Mouse (Mus musculus): Measurements from ENCODE around the gene Ak2. TPM values are rescaled to one million over a fixed set of nuclear protein-coding genes. Genes with fewer than 3 reads are reported as not detected.
A peak's percentile ranks its signal among the peaks of the same experiment; 100 is the strongest.

The Ak2 gene
- polyA plus RNA-seq (2015; fragmentation: Nextera tagmentation; extraction: Ambion mirVana): 173 and 188 TPM in 2 replicates

DNA sequence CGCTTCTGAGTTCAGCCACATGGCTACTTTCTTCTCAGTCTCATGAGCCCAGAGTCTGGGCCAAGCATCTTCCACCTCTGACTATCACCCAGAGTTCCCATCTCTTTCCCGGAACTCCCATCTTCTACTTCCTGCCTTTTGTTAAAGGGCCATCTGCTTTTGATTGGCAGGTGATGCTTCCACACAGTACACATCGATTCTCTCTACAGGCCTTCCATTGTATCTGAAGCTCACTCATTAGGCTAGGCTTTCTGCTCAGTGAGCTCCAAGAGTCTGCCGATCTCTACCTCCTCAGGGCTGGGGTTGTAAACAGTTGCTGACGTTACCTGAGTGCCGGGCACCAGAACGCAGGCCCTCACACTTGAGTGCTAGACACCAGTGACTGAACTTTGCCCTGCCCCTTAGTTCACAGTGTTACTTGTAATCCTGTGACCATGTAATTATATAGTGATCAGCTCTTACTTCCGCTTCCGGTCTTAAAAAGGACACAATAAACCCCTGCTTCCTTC, at the start of gene Ak2:
Gene Ak2, plus strand, starts transcription at position 459 of the 509 bp plus-strand sequence.
- H3K4me3 ChIP-seq (replicated peaks; ENCODE audit: low read depth, low read length): no peak within 1 kb of the TSS
- H3K27ac ChIP-seq: no peak within 1 kb of the TSS

GRCm38 (mm10) chr4:128942346-128942745, 49.4 kb upstream of the Ak2 start:
- Histone ChIP-seq H3K4me3 (replicated peaks; ENCODE audit: low read depth, low read length) (no peak overlapping the region), H3K4me2 (ENCODE audit: low read length) (no peak overlapping the region), H3K4me1 (replicated peaks; ENCODE audit: insufficient read depth, low read length) (no peaks in the 10 kb centered on the region), H3K36me3 (ENCODE audit: insufficient read depth, low read length) (no peaks in the 10 kb centered on the region), H3K27me3 (ENCODE audit: insufficient read depth, low read length) (no peaks in the 10 kb centered on the region), H3K9me3 (replicated peaks; ENCODE audit: low read length) (no peaks in the 10 kb centered on the region), H3K9ac (ENCODE audit: low read depth, low read length) (no peak overlapping the region), H3K27ac (no peak overlapping the region)
- 58% methylated on average over 3 of the region's 3 CpGs for WGBS
- no peak for DNase-seq (ENCODE audit: low spot score)
- ATAC-seq (replicated peaks; ENCODE audit: low FRiP score, low read depth): no peak
- 0 out of 2 replicates have a peak, but pooled peaks have one; percentile 37 for TF ChIP-seq CTCF (IDR thresholded peaks at IDR 0.05; ENCODE audit: low read depth)

More for the DNA sequence above, at the start of gene Ak2:
- Histone ChIP-seq H3K27me3 (ENCODE audit: insufficient read depth, low read length) (no peaks in the 10 kb centered on the region), H3K4me2 (ENCODE audit: low read length) (no peak within 1 kb of the TSS; the same call in 1 of the 2 replicates), H3K9me3 (replicated peaks; ENCODE audit: low read length) (no peaks in the 10 kb centered on the region), H3K4me1 (replicated peaks; ENCODE audit: insufficient read depth, low read length) (0 out of 2 replicates have a peak, but pooled peaks cover 12% of the 10 kb centered on the region), H3K9ac (ENCODE audit: low read depth, low read length) (no peak within 1 kb of the TSS), H3K36me3 (ENCODE audit: insufficient read depth, low read length) (no peaks in the 10 kb centered on the region)
- ATAC-seq (replicated peaks; ENCODE audit: low FRiP score, low read depth): no peak
- 93% methylated on average over 9 of the region's 9 CpGs for WGBS
- TF ChIP-seq CTCF (IDR thresholded peaks at IDR 0.05; ENCODE audit: low read depth): no peak
- DNase-seq (ENCODE audit: low spot score): no peak

DNA sequence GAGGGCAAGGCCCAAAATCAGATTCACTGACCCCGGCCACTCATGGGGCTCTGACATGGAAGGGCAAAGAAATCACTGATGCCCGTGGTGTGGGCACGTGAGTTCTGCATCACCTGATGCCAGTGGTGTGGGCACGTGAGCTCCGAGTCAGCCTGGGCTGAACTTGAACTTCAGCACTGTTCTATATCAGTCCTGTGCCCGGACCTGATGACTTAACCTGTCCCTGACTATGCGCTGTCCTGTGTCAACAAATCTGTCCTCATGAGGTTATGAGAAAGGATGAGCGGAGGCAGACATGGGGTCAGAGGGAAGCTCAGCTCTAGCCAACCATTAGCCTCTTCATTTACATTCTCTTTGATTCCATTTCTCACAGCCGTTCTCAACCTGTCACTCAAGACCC, 45.0 kb upstream of the Ak2 start:
- ATAC-seq (replicated peaks; ENCODE audit: low FRiP score, low read depth) (no peak), DNase-seq (ENCODE audit: low spot score) (no peak)
- TF ChIP-seq CTCF (IDR thresholded peaks at IDR 0.05; ENCODE audit: low read depth): no peak
- H3K9ac ChIP-seq (ENCODE audit: low read depth, low read length): no peak overlapping the region
- H3K4me2 ChIP-seq (ENCODE audit: low read length): no peak overlapping the region
- H3K27me3 ChIP-seq (ENCODE audit: insufficient read depth, low read length): no peaks in the 10 kb centered on the region
- H3K4me3 ChIP-seq (replicated peaks; ENCODE audit: low read depth, low read length): no peak overlapping the region
- 82% methylated on average over 9 of the region's 9 CpGs for WGBS
- H3K27ac ChIP-seq: no peak overlapping the region
- H3K36me3 ChIP-seq (ENCODE audit: insufficient read depth, low read length): no peaks in the 10 kb centered on the region
- H3K9me3 ChIP-seq (replicated peaks; ENCODE audit: low read length): no peaks in the 10 kb centered on the region
- no peaks in the 10 kb centered on the region for H3K4me1 ChIP-seq (replicated peaks; ENCODE audit: insufficient read depth, low read length)

- Histone ChIP-seq H3K4me3 (replicated peaks; ENCODE audit: low read depth, low read length) (no peak overlapping the region), H3K4me1 (replicated peaks; ENCODE audit: insufficient read depth, low read length) (no peaks in the 10 kb centered on the region), H3K36me3 (ENCODE audit: insufficient read depth, low read length) (no peaks in the 10 kb centered on the region), H3K27ac (no peak overlapping the region), H3K4me2 (ENCODE audit: low read length) (no peak overlapping the region), H3K27me3 (ENCODE audit: insufficient read depth, low read length) (no peaks in the 10 kb centered on the region), H3K9ac (ENCODE audit: low read depth, low read length) (no peak overlapping the region), H3K9me3 (replicated peaks; ENCODE audit: low read length) (no peaks in the 10 kb centered on the region)
- DNase-seq (ENCODE audit: low spot score) (no peak), ATAC-seq (replicated peaks; ENCODE audit: low FRiP score, low read depth) (peak; percentile 34; the same call in 1 of the 2 replicates)
- TF ChIP-seq CTCF (IDR thresholded peaks at IDR 0.05; ENCODE audit: low read depth): no peak
- WGBS: 16% methylated on average over 18 of the region's 18 CpGs
These were observed 44.3 kb upstream of the Ak2 start for GRCm38 (mm10) chr4:128947326-128947933.

- Histone ChIP-seq H3K9me3 (replicated peaks; ENCODE audit: low read length) (no peaks in the 10 kb centered on the region), H3K4me1 (replicated peaks; ENCODE audit: insufficient read depth, low read length) (no peaks in the 10 kb centered on the region), H3K27ac (no peak overlapping the region), H3K36me3 (ENCODE audit: insufficient read depth, low read length) (no peaks in the 10 kb centered on the region), H3K4me3 (replicated peaks; ENCODE audit: low read depth, low read length) (no peak overlapping the region), H3K27me3 (ENCODE audit: insufficient read depth, low read length) (no peaks in the 10 kb centered on the region), H3K9ac (ENCODE audit: low read depth, low read length) (no peak overlapping the region), H3K4me2 (ENCODE audit: low read length) (no peak overlapping the region)
- WGBS: 29% methylated on average over 6 of the region's 6 CpGs
- peak; percentile 77 for TF ChIP-seq CTCF (IDR thresholded peaks at IDR 0.05; ENCODE audit: low read depth)
- DNase-seq (ENCODE audit: low spot score): peak; percentile 65
- no peak for ATAC-seq (replicated peaks; ENCODE audit: low FRiP score, low read depth)
These were observed 43.6 kb upstream of the Ak2 start for GRCm38 (mm10) chr4:128948137-128948674.

DNA sequence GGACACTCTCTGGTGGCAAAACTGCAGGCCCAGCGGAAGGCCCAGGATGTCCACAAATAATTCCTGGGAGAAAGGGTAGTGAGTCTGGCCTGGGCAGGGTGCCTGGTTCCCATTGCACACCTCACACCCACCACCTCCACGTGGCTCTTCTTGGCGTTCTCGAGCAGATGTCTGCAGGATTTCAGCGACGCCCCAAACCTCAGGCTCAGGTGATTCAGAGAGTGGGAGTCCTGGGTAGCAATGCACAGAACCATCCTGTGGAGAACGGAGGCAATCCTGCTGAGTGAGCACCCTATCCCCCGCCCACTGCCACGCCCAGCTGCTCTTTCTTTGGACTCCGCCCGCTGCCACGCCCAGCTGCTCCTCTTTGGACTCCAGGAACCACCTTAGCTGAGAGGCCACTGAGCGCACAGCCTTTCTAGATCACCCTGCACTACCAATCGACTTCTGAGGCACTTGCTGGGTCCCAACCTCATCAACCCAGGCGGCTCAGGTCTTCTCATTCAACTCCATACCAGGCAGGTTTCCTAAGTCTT, 42.2 kb upstream of the Ak2 start:
- Histone ChIP-seq H3K9ac (ENCODE audit: low read depth, low read length) (no peak overlapping the region), H3K36me3 (ENCODE audit: insufficient read depth, low read length) (no peaks in the 10 kb centered on the region), H3K9me3 (replicated peaks; ENCODE audit: low read length) (no peaks in the 10 kb centered on the region), H3K4me1 (replicated peaks; ENCODE audit: insufficient read depth, low read length) (no peaks in the 10 kb centered on the region), H3K4me3 (replicated peaks; ENCODE audit: low read depth, low read length) (no peak overlapping the region), H3K27me3 (ENCODE audit: insufficient read depth, low read length) (no peaks in the 10 kb centered on the region), H3K27ac (no peak overlapping the region), H3K4me2 (ENCODE audit: low read length) (no peak overlapping the region)
- DNase-seq (ENCODE audit: low spot score): peak; percentile 34
- no peak for ATAC-seq (replicated peaks; ENCODE audit: low FRiP score, low read depth)
- no peak for TF ChIP-seq CTCF (IDR thresholded peaks at IDR 0.05; ENCODE audit: low read depth)
- 27% methylated on average over 15 of the region's 15 CpGs for WGBS

Data from kidney, postnatal 0 days (tissue).